Mouse (Mus musculus): ENCODE measurements around the gene Mvb12b. TPM values are rescaled to one million over a fixed set of nuclear protein-coding genes. Genes with fewer than 3 reads are reported as not detected.

The Mvb12b gene
- total and polyA plus RNA-seq, 2 experiments: 0.83 to 2.7 TPM

DNA sequence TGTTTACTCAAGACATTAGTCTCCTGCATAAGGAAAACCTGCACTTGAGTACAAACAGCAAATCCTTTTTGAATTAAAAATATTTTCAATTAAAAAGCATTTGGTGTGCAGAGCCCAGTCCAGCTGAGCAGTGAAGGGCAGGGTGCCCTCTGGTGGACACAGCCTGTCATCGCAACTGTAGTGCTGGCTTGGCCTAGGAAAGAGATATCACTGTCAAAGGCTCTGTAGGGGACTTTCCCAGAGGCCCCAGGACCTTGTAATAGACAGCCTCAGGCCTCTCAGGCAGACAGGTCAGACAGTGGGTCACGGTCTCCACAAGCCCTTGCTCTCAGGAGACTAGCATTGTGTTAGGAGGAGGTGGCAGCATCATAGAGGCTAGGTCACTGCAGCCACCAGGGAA, 151.0 kb downstream of the Mvb12b start:
- WGBS: 8% methylated on average over 2 of the region's 2 CpGs
- no peaks in the 10 kb centered on the region for H3K27me3 ChIP-seq (ENCODE audit: control insufficient read depth, insufficient read depth, low read length)
- H3K9ac ChIP-seq (ENCODE audit: low read depth, low read length): no peak overlapping the region
- H3K4me3 ChIP-seq (ENCODE audit: insufficient read depth, low read depth, low read length): no peak overlapping the region
- TF ChIP-seq POLR2A (IDR thresholded peaks at IDR 0.05; ENCODE audit: extremely low read depth, insufficient read depth, low read length): no peak
- peak; percentile 97 for TF ChIP-seq CTCF (IDR thresholded peaks at IDR 0.05; ENCODE audit: low read depth, low read length)
- H3K4me1 ChIP-seq (ENCODE audit: control insufficient read depth, insufficient read depth, low read length): no peaks in the 10 kb centered on the region
- peak; percentile 13 for DNase-seq (ENCODE audit: extremely low read depth, low read depth, low spot score)
- H3K36me3 ChIP-seq (ENCODE audit: control insufficient read depth, insufficient read depth, low read length): no peaks in the 10 kb centered on the region
- no peak overlapping the region for H3K27ac ChIP-seq (replicated peaks; ENCODE audit: insufficient read depth, low read depth, low read length)
- no peaks in the 10 kb centered on the region for H3K79me2 ChIP-seq (ENCODE audit: control insufficient read depth, insufficient read depth, low read length)

DNA sequence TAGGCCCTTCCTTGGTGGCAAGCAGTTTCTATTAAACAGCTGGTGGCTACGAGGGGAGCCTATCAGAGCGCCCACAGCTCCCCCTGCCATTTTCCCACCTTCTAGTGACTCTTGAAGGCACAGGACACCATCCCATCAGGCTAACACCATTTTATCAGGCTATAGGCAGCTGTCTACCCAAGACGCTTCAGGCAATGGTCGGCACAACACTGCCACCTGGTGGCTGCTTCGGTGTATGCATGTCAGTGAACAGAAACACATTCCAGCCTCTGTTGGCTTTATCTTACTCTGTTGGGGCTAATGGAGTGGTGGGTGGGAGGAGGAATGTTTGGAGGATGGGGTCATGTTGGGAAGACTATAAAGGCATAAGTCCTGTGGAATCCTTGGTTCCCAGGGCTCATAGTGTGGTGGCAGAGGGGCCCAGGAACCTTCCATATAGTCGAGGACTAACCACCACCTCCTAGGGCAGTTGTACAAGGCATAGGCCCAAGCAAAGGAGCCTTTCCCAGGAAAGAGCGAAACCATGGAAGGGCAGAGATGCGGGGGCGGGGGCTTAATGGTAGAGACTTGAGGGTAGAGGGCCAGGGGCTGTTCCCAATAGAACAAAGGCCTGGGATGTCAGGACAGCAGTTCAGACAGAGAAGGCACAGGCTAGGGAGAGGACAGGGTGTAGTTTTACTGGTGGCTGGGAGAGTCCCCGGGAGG, 152.8 kb downstream of the Mvb12b start:
- H3K27me3 ChIP-seq (ENCODE audit: control insufficient read depth, insufficient read depth, low read length): no peaks in the 10 kb centered on the region
- no peaks in the 10 kb centered on the region for H3K36me3 ChIP-seq (ENCODE audit: control insufficient read depth, insufficient read depth, low read length)
- no peaks in the 10 kb centered on the region for H3K79me2 ChIP-seq (ENCODE audit: control insufficient read depth, insufficient read depth, low read length)
- no peak for TF ChIP-seq POLR2A (IDR thresholded peaks at IDR 0.05; ENCODE audit: extremely low read depth, insufficient read depth, low read length)
- TF ChIP-seq CTCF (IDR thresholded peaks at IDR 0.05; ENCODE audit: low read depth, low read length): peak; percentile 96
- no peaks in the 10 kb centered on the region for H3K4me1 ChIP-seq (ENCODE audit: control insufficient read depth, insufficient read depth, low read length)
- no peak overlapping the region for H3K9ac ChIP-seq (ENCODE audit: low read depth, low read length)
- WGBS: 40% methylated on average over 10 of the region's 10 CpGs
- no peak overlapping the region for H3K4me3 ChIP-seq (ENCODE audit: insufficient read depth, low read depth, low read length)
- H3K27ac ChIP-seq (replicated peaks; ENCODE audit: insufficient read depth, low read depth, low read length): no peak overlapping the region
- DNase-seq (ENCODE audit: extremely low read depth, low read depth, low spot score): peak; percentile 28

DNA sequence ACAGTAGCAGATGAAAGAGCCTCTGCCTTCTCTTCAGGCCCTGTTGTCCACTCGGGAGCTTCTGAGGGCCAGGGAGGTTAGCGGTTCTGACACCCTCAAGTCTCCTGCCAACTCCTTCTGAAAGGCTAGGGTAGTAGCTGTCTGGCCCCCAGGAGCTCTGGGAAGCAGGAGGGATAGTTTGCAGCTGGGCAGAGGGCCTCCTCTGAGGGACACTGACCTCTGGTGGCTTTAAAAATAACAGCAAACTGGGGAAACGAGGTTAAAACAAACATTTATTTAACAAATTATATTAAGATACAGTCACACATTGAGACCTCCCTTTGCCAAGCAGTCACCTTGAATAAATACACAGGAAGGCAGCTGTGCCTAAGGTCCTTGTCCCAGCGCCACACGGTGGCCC, 158.0 kb downstream of the Mvb12b start:
- 40% methylated on average over 5 of the region's 5 CpGs for WGBS
- Histone ChIP-seq H3K79me2 (ENCODE audit: control insufficient read depth, insufficient read depth, low read length) (no peaks in the 10 kb centered on the region), H3K27me3 (ENCODE audit: control insufficient read depth, insufficient read depth, low read length) (no peaks in the 10 kb centered on the region), H3K27ac (replicated peaks; ENCODE audit: insufficient read depth, low read depth, low read length) (no peak overlapping the region), H3K4me1 (ENCODE audit: control insufficient read depth, insufficient read depth, low read length) (no peaks in the 10 kb centered on the region), H3K36me3 (ENCODE audit: control insufficient read depth, insufficient read depth, low read length) (no peaks in the 10 kb centered on the region), H3K9ac (ENCODE audit: low read depth, low read length) (no peak overlapping the region), H3K4me3 (ENCODE audit: insufficient read depth, low read depth, low read length) (no peak overlapping the region)
- no peak for DNase-seq (ENCODE audit: extremely low read depth, low read depth, low spot score)
- TF ChIP-seq CTCF (IDR thresholded peaks at IDR 0.05; ENCODE audit: low read depth, low read length) (no peak), POLR2A (IDR thresholded peaks at IDR 0.05; ENCODE audit: extremely low read depth, insufficient read depth, low read length) (no peak)

DNA sequence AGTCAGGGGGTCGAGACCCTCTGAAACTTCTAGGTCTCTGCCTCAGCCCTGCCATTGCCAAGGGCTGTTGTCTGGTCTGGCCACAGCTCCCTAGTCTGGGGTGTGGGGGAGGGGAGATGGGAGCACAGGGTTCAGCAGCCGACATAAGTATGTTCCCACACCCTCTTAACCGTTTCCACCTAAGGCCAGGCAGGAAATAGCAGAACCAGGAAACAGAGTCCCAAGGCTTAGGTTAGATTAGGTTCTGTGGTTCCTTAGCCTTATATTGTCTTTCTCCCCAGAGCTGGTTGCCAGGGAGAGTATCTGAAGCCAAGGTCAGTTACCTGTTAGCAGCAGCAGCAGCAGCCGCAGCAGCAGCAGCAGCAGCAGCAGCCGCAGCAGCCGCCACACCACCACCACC, 160.5 kb downstream of the Mvb12b start:
- DNase-seq (ENCODE audit: extremely low read depth, low read depth, low spot score): no peak
- Histone ChIP-seq H3K9ac (ENCODE audit: low read depth, low read length) (no peak overlapping the region), H3K36me3 (ENCODE audit: control insufficient read depth, insufficient read depth, low read length) (no peaks in the 10 kb centered on the region), H3K27me3 (ENCODE audit: control insufficient read depth, insufficient read depth, low read length) (no peaks in the 10 kb centered on the region), H3K4me3 (ENCODE audit: insufficient read depth, low read depth, low read length) (no peak overlapping the region), H3K79me2 (ENCODE audit: control insufficient read depth, insufficient read depth, low read length) (no peaks in the 10 kb centered on the region), H3K27ac (replicated peaks; ENCODE audit: insufficient read depth, low read depth, low read length) (no peak overlapping the region), H3K4me1 (ENCODE audit: control insufficient read depth, insufficient read depth, low read length) (no peaks in the 10 kb centered on the region)
- TF ChIP-seq CTCF (IDR thresholded peaks at IDR 0.05; ENCODE audit: low read depth, low read length): no peak
- TF ChIP-seq POLR2A (IDR thresholded peaks at IDR 0.05; ENCODE audit: extremely low read depth, insufficient read depth, low read length): no peak
- WGBS: 57% methylated on average over 6 of the region's 6 CpGs

DNA sequence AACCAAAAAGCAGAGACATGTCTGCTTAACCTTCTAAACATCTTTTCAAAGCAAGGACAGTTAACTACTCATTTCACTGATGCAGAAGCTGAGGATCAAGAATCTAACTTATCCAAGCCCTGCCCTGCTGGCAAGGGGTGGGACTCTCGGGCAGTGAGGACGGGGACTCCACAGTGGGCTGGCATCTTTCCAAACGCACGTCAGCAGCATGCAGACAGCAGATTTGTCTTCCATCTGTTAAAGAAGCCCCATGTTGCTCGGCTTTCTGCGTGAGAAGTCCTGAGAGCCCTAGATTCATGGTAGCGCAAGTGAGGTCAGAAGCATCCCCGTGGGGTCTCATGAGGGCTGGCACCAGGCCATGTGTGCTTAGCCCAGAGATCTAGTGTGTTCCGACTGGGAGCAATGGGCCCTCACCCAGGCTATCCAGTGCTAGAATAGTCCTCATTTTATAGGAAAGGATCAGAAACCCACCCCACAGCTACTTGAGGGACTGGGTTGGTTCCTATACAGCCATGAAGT, 167.3 kb downstream of the Mvb12b start:
- Histone ChIP-seq H3K27ac (replicated peaks; ENCODE audit: insufficient read depth, low read depth, low read length) (no peak overlapping the region), H3K4me1 (ENCODE audit: control insufficient read depth, insufficient read depth, low read length) (no peaks in the 10 kb centered on the region), H3K9ac (ENCODE audit: low read depth, low read length) (no peak overlapping the region), H3K36me3 (ENCODE audit: control insufficient read depth, insufficient read depth, low read length) (no peaks in the 10 kb centered on the region), H3K27me3 (ENCODE audit: control insufficient read depth, insufficient read depth, low read length) (peaks cover 4% of the 10 kb centered on the region; the same call in 1 of the 2 replicates), H3K79me2 (ENCODE audit: control insufficient read depth, insufficient read depth, low read length) (no peaks in the 10 kb centered on the region), H3K4me3 (ENCODE audit: insufficient read depth, low read depth, low read length) (no peak overlapping the region)
- DNase-seq (ENCODE audit: extremely low read depth, low read depth, low spot score): no peak
- 64% methylated on average over 9 of the region's 9 CpGs for WGBS
- no peak for TF ChIP-seq POLR2A (IDR thresholded peaks at IDR 0.05; ENCODE audit: extremely low read depth, insufficient read depth, low read length)
- no peak for TF ChIP-seq CTCF (IDR thresholded peaks at IDR 0.05; ENCODE audit: low read depth, low read length)
